Mouse (Mus musculus): ENCODE results near the gene Csdc2. TPM values are rescaled to one million over a fixed set of nuclear protein-coding genes. Genes with fewer than 3 reads are reported as not detected.

Csdc2 gene
- polyA plus RNA-seq (2011; ENCODE audit: insufficient read depth, insufficient read length, low read depth, missing spikeins): 4.0 and 4.9 TPM in 2 replicates

DNA sequence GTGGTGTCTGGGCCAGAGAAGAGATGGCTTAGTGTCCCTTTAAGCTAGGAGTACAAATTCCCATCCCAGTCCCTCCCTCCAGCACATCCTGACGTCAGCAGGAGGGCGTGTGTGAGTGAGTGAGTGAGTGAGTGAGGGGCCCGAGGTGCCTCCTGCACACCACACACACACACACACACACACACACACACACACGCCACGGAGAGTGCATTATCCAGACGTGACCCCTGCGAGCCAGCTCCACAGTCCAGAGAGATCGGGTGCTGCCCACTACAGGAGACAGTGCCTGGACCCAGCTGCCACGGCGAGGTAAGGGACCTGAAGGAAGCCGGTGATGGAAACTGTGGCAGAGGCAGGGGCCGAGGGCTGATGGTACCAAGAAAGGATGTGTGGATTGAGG, at the start of gene Csdc2:
Gene Csdc2, plus strand, starts transcription at position 81 of the 400 bp plus-strand sequence.
- Histone ChIP-seq H3K4me1 (ENCODE audit: control insufficient read depth, insufficient read depth, low read length) (peaks cover 2% of the 10 kb centered on the region), H3K36me3 (ENCODE audit: control insufficient read depth, insufficient read depth, low read length, poor library complexity, severe bottlenecking) (no peaks in the 10 kb centered on the region), H3K9me3 (replicated peaks; ENCODE audit: control insufficient read depth, insufficient read depth, low read length, poor library complexity, severe bottlenecking) (no peaks in the 10 kb centered on the region), H3K27ac (ENCODE audit: insufficient read depth, low read length) (no peak within 1 kb of the TSS), H3K27me3 (ENCODE audit: control insufficient read depth, insufficient read depth, low read length, poor library complexity, severe bottlenecking) (no peaks in the 10 kb centered on the region), H3K4me3 (ENCODE audit: low read depth, low read length) (peak within 1 kb of the TSS; percentile 45), H3K9ac (ENCODE audit: low read depth, poor library complexity, severe bottlenecking) (no peak within 1 kb of the TSS)
- TF ChIP-seq POLR2A (IDR thresholded peaks at IDR 0.05; ENCODE audit: insufficient read depth, low read length): no peak
- no peak for TF ChIP-seq EP300 (IDR thresholded peaks at IDR 0.05; ENCODE audit: insufficient read depth, low read depth, low read length)
- no peak for TF ChIP-seq CTCF (IDR thresholded peaks at IDR 0.05; ENCODE audit: low read depth, low read length)

DNA sequence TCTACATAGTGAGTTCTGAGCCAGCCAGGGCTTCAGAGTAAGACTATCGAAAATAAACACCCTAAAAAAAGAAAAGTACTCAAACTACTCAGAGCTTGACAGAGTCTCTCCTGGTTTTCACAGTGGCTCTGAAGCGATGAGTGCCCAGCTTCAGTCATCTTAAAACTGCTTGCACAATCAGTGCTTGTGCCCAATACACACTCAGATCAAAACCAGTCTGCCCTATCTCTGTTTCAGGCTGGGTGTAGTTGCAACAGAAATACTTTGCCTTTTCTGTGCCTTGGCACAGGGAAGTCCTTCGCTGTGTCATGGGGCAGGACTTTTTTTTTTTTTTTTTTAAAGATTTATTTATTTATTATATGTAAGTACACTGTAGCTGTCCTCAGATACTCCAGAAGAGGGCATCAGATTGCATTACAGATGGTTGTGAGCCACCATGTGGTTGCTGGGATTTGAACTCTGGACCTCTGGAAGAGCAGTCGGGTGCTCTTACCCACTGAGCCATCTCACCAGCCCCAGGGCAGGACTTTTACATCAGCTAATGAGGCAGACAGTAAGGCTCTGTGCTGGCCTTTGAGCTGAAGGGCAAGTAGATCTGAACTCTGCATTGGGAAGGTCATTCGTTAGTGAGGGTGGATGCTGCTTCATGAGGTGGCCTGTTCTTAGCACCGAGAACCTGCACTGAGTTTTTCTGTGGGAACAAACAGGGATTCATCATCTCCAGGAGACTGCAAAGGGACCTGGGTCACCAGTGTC, 49.6 kb upstream of the Csdc2 start:
- H3K27ac ChIP-seq (ENCODE audit: insufficient read depth, low read length): no peak overlapping the region
- no peaks in the 10 kb centered on the region for H3K9me3 ChIP-seq (replicated peaks; ENCODE audit: control insufficient read depth, insufficient read depth, low read length, poor library complexity, severe bottlenecking)
- H3K9ac ChIP-seq (ENCODE audit: low read depth, poor library complexity, severe bottlenecking): no peak overlapping the region
- no peaks in the 10 kb centered on the region for H3K27me3 ChIP-seq (ENCODE audit: control insufficient read depth, insufficient read depth, low read length, poor library complexity, severe bottlenecking)
- TF ChIP-seq CTCF (IDR thresholded peaks at IDR 0.05; ENCODE audit: low read depth, low read length) (no peak), POLR2A (IDR thresholded peaks at IDR 0.05; ENCODE audit: insufficient read depth, low read length) (no peak), EP300 (IDR thresholded peaks at IDR 0.05; ENCODE audit: insufficient read depth, low read depth, low read length) (no peak)
- H3K4me1 ChIP-seq (ENCODE audit: control insufficient read depth, insufficient read depth, low read length): no peaks in the 10 kb centered on the region
- H3K4me3 ChIP-seq (ENCODE audit: low read depth, low read length): no peak overlapping the region
- peaks cover 23% of the 10 kb centered on the region for H3K36me3 ChIP-seq (ENCODE audit: control insufficient read depth, insufficient read depth, low read length, poor library complexity, severe bottlenecking)

DNA sequence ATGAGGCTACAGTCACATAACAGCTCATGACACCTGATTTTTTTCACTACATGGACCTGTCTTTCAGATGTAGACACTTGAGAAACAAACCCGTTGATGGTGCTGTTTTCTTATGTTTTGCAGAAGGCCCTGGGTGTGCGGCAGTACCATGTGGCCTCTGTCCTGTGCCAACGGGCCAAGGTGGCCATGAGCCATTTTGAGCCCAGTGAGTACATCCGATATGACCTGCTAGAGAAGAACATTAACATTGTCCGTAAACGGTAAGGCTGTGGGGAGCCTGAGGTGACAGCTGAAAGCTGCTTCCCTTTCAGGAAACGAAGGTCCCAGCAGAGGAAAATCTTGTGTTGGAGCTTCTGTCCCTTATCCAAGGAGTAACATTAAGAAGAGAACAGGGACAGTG, 47.4 kb upstream of the Csdc2 start:
- no peaks in the 10 kb centered on the region for H3K9me3 ChIP-seq (replicated peaks; ENCODE audit: control insufficient read depth, insufficient read depth, low read length, poor library complexity, severe bottlenecking)
- H3K9ac ChIP-seq (ENCODE audit: low read depth, poor library complexity, severe bottlenecking): no peak overlapping the region
- H3K27me3 ChIP-seq (ENCODE audit: control insufficient read depth, insufficient read depth, low read length, poor library complexity, severe bottlenecking): no peaks in the 10 kb centered on the region
- TF ChIP-seq POLR2A (IDR thresholded peaks at IDR 0.05; ENCODE audit: insufficient read depth, low read length) (no peak), CTCF (IDR thresholded peaks at IDR 0.05; ENCODE audit: low read depth, low read length) (no peak), EP300 (IDR thresholded peaks at IDR 0.05; ENCODE audit: insufficient read depth, low read depth, low read length) (no peak)
- peaks cover 23% of the 10 kb centered on the region for H3K36me3 ChIP-seq (ENCODE audit: control insufficient read depth, insufficient read depth, low read length, poor library complexity, severe bottlenecking)
- no peak overlapping the region for H3K27ac ChIP-seq (ENCODE audit: insufficient read depth, low read length)
- H3K4me1 ChIP-seq (ENCODE audit: control insufficient read depth, insufficient read depth, low read length): no peaks in the 10 kb centered on the region
- H3K4me3 ChIP-seq (ENCODE audit: low read depth, low read length): no peak overlapping the region

DNA sequence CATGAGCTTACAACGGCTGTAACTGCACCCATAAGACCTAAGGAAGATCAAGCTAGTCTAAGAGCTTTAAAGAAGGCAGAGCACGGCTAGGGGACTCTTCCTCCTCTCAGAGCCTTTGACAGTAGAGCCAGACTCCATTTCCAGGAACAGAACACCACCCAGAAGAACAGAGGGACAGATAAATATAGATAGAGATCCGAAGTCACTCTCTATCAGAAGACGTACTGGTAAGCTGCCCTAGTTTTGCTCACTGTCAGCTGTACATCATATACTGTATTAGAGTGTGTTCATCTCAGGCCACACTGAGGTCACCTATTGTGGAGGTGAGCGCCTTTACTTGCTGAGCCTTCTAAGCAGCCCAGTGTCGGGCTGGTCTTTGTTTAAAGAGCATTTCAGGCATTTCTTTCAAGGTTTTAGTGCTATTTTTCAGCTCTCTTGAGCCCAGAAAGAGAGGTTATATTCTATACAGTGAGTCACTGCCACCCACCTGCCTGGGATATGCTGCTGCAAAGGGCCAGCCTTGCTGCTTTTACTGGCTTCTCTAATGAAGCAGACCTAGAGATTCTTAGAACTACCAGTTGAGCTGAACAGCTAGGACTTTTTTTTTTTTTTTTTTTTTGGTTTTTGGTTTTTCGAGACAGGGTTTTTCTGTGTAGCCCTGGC, 45.3 kb upstream of the Csdc2 start:
- Histone ChIP-seq H3K27ac (ENCODE audit: insufficient read depth, low read length) (peak overlapping the region; percentile 93), H3K27me3 (ENCODE audit: control insufficient read depth, insufficient read depth, low read length, poor library complexity, severe bottlenecking) (no peaks in the 10 kb centered on the region), H3K4me1 (ENCODE audit: control insufficient read depth, insufficient read depth, low read length) (no peaks in the 10 kb centered on the region), H3K36me3 (ENCODE audit: control insufficient read depth, insufficient read depth, low read length, poor library complexity, severe bottlenecking) (peaks cover 32% of the 10 kb centered on the region), H3K4me3 (ENCODE audit: low read depth, low read length) (no peak overlapping the region), H3K9me3 (replicated peaks; ENCODE audit: control insufficient read depth, insufficient read depth, low read length, poor library complexity, severe bottlenecking) (no peaks in the 10 kb centered on the region), H3K9ac (ENCODE audit: low read depth, poor library complexity, severe bottlenecking) (peak overlapping the region; percentile 69)
- TF ChIP-seq POLR2A (IDR thresholded peaks at IDR 0.05; ENCODE audit: insufficient read depth, low read length) (no peak), EP300 (IDR thresholded peaks at IDR 0.05; ENCODE audit: insufficient read depth, low read depth, low read length) (no peak), CTCF (IDR thresholded peaks at IDR 0.05; ENCODE audit: low read depth, low read length) (no peak)

DNA sequence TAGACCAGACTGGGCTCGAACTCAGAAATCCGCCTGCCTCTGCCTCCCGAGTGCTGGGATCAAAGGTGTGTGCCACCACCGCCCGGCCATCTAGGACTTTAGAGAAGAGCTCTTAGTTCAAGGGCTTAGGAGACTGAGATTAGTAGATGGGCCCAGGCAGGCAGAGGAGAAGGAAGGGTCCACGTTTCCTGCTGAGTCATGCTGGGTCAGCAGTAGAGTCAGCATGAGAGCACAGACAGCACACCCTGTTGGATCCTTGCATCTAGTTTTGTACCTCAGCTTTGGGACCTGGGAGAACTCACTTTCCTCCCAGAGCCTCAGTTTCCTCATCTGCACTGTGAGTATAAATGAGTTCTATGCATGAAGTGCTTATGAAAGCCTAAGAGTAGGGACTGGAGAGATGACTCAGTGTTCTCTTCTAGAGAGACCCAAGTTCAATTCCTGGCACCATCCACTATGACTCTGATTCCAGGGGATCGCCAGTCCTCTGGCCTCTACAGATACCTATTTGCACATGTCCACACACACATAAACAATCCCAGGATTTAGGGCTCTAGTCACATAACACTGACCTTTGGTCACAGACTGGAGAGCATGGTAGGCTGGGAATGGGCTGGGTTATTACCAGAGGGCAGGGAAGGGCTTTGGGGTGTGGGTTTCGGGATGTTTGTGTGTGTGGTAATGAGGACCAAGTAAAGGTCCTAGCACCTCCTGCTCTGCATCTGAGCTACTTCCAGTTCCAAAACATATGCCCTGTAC, 44.6 kb upstream of the Csdc2 start:
- Histone ChIP-seq H3K4me1 (ENCODE audit: control insufficient read depth, insufficient read depth, low read length) (no peaks in the 10 kb centered on the region), H3K27me3 (ENCODE audit: control insufficient read depth, insufficient read depth, low read length, poor library complexity, severe bottlenecking) (no peaks in the 10 kb centered on the region), H3K36me3 (ENCODE audit: control insufficient read depth, insufficient read depth, low read length, poor library complexity, severe bottlenecking) (peaks cover 31% of the 10 kb centered on the region), H3K9ac (ENCODE audit: low read depth, poor library complexity, severe bottlenecking) (peak overlapping the region; percentile 69), H3K27ac (ENCODE audit: insufficient read depth, low read length) (peak overlapping the region; percentile 93), H3K4me3 (ENCODE audit: low read depth, low read length) (no peak overlapping the region; the same call in 1 of the 2 replicates), H3K9me3 (replicated peaks; ENCODE audit: control insufficient read depth, insufficient read depth, low read length, poor library complexity, severe bottlenecking) (no peaks in the 10 kb centered on the region)
- TF ChIP-seq EP300 (IDR thresholded peaks at IDR 0.05; ENCODE audit: insufficient read depth, low read depth, low read length) (peak; percentile 95), CTCF (IDR thresholded peaks at IDR 0.05; ENCODE audit: low read depth, low read length) (no peak)
